Mouse (Mus musculus) heart, adult 8-10 months (tissue): Measurements from ENCODE around the gene Phpt1. TPM values are rescaled to one million over a fixed set of nuclear protein-coding genes. Genes with fewer than 3 reads are reported as not detected.

ENCODE experiments used
- DNase-seq: peaks from one replicate; pipeline ENCODE4 v3.0.0; 2022; ENCODE audit warnings: low spot score
- total RNA-seq, 4 experiments: library from RNA; stranded (reverse); gene quantifications; 2 replicates each; pipeline ENCODE4 v1.2.4; 2022

Gene Phpt1
- total RNA-seq, 4 experiments from 2014 or later, result 58.2 to 72.2 (median 65.4) TPM

GRCm38 (mm10) chr2:25582466-25583119, 7.6 kb upstream of the Phpt1 start:
- DNase-seq, result no peak

GRCm38 (mm10) chr2:25581901-25582301, 6.9 kb upstream of the Phpt1 start:
- DNase-seq, result no peak

DNA sequence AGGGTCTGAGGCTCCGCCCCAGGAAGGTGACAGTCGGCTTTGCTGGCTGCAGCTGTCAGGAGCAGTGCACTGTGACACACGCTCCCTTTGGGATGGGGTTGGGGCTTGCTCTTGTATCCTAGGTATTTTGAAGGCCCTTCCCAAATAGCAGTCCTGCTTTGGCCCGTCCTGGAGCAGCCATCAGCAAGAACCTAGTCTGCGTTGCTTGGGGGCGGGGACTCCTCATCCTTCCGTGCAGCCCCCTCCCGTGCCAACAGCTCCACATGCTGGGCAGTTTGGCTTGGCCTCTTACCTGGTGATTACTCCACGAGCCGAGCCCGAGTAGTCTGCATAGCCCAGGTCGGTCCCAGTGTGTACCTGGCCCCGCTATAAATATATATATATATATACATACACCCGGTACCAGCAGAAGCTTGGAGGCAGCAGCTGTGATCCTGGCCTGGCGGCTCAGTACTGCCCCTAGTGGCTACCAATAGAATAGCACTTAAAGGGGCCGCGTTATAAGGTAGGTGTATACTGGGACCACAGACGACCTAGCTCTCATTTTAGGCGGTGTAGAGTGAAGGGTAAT, 6.4 kb upstream of the Phpt1 start, which contains the start of gene Ajm1:
Ajm1 (minus strand) TSS at position 464 of the 571 bp plus-strand sequence.
- DNase-seq, result peak; percentile 62

DNA sequence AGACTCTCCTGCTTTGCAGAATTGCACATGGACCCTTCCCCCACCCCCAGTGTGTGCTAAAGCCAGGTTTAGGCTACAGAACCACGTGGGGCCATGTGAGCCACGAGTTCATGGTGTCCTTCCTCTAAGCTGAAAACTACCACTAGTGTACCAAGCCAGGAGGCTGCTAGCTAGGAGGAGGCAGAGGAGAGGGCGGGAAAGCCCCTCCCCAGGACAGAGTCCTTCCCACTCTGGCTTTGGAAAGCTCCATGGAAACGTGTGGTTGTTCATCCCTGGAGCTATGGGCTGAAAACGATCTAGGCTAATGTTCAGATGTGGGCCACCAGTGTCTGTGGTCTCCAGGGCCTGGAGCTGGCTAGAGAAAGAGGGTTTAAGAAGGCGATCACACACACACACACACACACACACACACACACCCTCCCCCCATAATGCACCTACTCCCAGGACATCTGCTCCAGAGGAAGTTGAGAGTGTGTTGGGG, 5.6 kb upstream of the Phpt1 start:
- DNase-seq, result no peak

GRCm38 (mm10) chr2:25579737-25580460, 4.9 kb upstream of the Phpt1 start:
- DNase-seq, result no peak

- no peak for DNase-seq
Measured at GRCm38 (mm10) chr2:25578796-25579736, 4.0 kb upstream of the Phpt1 start.

- no peak for DNase-seq
Measured at GRCm38 (mm10) chr2:25577951-25578795, 3.1 kb upstream of the Phpt1 start.

GRCm38 (mm10) chr2:25576965-25577891, 2.2 kb upstream of the Phpt1 start:
- no peak for DNase-seq

- no peak for DNase-seq
Measured at GRCm38 (mm10) chr2:25576028-25576850, 1.2 kb upstream of the Phpt1 start.

DNA sequence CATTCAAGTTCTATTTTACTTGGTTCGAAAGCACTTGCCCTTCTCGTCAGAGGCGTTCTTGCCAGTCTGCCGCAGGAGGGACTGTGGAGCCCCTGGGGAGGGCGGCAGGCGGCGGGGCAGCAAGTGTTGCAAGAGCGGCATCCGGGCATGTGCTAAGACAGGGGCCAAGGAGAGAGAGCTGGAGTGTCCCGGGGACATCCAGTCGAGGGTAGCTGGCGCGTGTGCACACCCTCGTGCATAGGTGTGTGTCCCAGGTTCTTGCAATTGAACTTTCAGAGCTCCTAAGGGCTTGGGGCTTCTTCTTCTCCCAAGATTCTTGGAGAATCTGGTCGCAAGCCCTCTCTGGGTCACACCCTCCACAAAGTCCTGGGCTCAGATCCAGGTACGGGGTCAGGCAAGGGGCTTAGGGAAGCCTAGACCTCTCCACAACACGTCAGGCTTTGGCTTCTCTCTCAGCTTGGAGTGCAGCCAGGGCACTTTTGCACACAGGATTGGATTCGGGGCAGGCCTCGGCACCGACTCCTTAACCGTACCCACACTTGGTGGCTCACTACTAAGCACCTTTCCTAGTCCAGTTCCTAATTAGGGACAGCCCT, 506 bp upstream of the Phpt1 start:
- no peak for DNase-seq

DNA sequence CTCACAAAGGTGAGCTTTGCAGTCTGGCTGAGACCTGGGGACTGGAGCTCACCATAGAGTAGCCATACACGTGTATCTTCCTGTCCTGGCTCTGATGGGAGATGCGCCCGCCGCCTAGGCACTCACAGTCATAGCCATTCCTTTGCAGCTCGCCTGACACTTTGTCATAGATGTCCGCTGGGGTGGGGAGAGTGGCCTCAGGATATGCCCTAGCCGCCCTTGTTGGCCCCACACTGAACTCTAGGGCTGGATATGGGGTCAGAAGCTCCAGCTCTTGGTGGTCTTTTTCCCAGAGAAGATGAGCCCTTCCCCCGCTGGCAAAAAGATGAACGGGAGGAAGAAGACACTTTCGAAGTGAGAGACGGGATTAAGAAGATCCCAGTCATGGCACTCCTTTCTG, 888 bp downstream of the Phpt1 start:
- no peak for DNase-seq

DNA sequence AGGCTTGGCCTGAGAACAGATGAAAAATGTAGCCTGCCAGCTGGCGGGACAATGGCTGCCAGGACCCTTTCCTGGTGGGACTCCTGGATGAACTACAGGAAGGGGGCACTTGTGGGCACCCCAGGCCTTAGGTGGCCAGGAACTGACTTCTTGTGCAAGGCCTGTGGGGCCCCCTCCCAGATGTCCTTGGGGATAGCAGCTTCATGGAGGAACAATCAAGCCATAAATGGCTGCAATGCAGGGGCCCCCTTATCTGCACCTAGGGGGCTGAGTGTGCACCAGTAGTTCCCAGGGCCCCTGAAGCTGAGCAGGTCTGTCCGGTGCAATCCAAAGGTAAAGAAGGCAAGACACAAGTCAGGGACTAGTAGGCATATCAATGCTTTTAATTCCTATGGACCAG, 2.0 kb downstream of the Phpt1 start:
- no peak for DNase-seq

DNA sequence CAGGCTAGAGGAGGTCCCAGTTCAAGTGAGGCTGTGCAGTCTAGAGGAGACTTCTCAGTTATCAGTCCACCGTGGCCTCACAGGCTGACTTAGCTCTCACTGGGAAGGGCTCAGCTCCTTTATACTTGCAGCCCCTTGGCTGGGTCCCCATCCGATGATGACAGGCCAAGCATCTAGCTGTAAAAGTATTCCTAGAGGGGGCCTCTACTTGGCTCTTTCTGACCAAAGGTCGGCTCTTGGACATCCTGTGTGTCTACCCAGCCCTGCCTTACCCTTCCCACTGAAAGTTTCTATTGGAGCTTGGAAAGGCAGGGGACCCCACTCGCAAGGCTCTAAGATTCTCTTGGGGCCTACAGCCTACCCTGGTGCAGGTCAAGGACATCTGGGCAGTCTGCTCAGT, 3.8 kb downstream of the Phpt1 start:
- no peak for DNase-seq

- DNase-seq, result no peak
Measured at GRCm38 (mm10) chr2:25569323-25569722, 5.7 kb downstream of the Phpt1 start.

GRCm38 (mm10) chr2:25568473-25569019, 6.5 kb downstream of the Phpt1 start:
- DNase-seq, result no peak

GRCm38 (mm10) chr2:25566558-25566957, 8.5 kb downstream of the Phpt1 start:
- no peak for DNase-seq

- DNase-seq, result no peak
Measured at GRCm38 (mm10) chr2:25565741-25566140, 9.3 kb downstream of the Phpt1 start.

GRCm38 (mm10) chr2:25561946-25562345, 13.1 kb downstream of the Phpt1 start:
- no peak for DNase-seq
